Mouse (Mus musculus) kidney, postnatal 0 days (tissue): Measurements from ENCODE around the gene Stk33. TPM values are rescaled to one million over a fixed set of nuclear protein-coding genes. Genes with fewer than 3 reads are reported as not detected.

Experiments used
- ATAC-seq: fragments of 200-750 bp; cut with Nextera tagmentation; replicated peaks from 2 replicates; pipeline ENCODE4 v1.8.0; 2017; ENCODE audit warnings: low read depth, moderate number of reproducible peaks, moderate TSS enrichment, moderate library complexity; ENCODE audit not compliant: low FRiP score
- DNase-seq: peaks from one replicate; pipeline ENCODE4 v3.0.0-alpha.2; 2016; ENCODE audit warnings: low spot score
- H3K27ac ChIP-seq: fragments of 300-500 bp; sonication (generic); 2 replicates; pipeline ENCODE4 v1.5.1; 2014; ENCODE audit warnings: mild to moderate bottlenecking
- H3K27me3 ChIP-seq: fragments of 300-500 bp; sonication (generic); 2 replicates; pipeline ENCODE4 v1.6.1; 2014; ENCODE audit warnings: low read length, mixed read lengths; ENCODE audit not compliant: insufficient read depth
- H3K36me3 ChIP-seq: fragments of 300-500 bp; sonication (generic); 2 replicates; pipeline ENCODE4 v1.6.1; 2014; ENCODE audit warnings: low read length, mixed read lengths; ENCODE audit not compliant: insufficient read depth
- H3K4me1 ChIP-seq: fragments of 300-500 bp; sonication (generic); replicated peaks from 2 replicates; pipeline ENCODE4 v1.6.1; 2014; ENCODE audit warnings: antibody characterized with exemption, low read length, mixed read lengths; ENCODE audit not compliant: insufficient read depth
- H3K4me2 ChIP-seq: fragments of 300-500 bp; sonication (generic); 2 replicates; pipeline ENCODE4 v1.6.1; 2014; ENCODE audit warnings: mild to moderate bottlenecking, low read length, moderate library complexity, mixed read lengths
- H3K4me3 ChIP-seq: fragments of 300-500 bp; sonication (generic); replicated peaks from 2 replicates; pipeline ENCODE4 v1.5.1; 2014; ENCODE audit warnings: low read depth, low read length
- H3K9ac ChIP-seq: fragments of 300-500 bp; sonication (generic); 2 replicates; pipeline ENCODE4 v1.6.1; 2014; ENCODE audit warnings: low read depth, low read length
- H3K9me3 ChIP-seq: fragments of 300-500 bp; sonication (generic); replicated peaks from 2 replicates; pipeline ENCODE4 v1.6.1; 2016; ENCODE audit warnings: low read length, inconsistent platforms, mixed read lengths
- CTCF ChIP-seq: IDR thresholded peaks from 2 replicates; pipeline ENCODE4 v1.5.1; 2016; ENCODE audit warnings: antibody characterized with exemption, low read depth, mild to moderate bottlenecking, moderate library complexity
- WGBS: fragments of 180-500 bp; shearing (Covaris S2); extraction: QIAGEN DNeasy Blood & Tissue Kit; methylation state at CpG from one replicate; pipeline ENCODE4 v1.1.7; 2014; 5-methylcytosine and 5-hydroxymethylcytosine counted together
- polyA plus RNA-seq: library from polyadenylated mRNA; unstranded; fragments of >200 nt; fragmentation: Nextera tagmentation; extraction: Ambion mirVana; gene quantifications from 2 replicates; pipeline ENCODE4 v1.2.1, GENCODE M21; 2015

Gene Stk33
- polyA plus RNA-seq, 1 experiment from 2014 or later = 0.24 TPM

DNA sequence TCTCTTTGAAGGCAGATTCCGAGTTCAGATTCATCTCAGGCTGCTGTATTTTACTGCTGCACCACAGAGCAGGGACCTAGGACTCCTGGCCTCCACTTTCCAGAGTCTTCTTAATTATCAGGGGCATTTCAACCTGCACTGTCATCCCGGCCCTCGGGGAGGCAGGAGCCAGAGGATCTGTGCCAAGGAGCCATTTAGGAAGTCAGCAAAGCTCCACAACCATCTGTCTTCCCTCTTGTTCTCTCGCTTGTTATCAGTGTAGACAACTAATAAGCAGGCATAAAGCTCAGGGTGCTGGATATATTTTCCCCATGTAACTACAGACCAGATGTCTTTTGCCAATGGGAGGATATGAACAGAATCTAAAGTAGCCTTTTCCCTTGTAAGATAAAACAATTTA is 112.1 kb downstream of the Stk33 start:
- Histone ChIP-seq H3K9me3 (no peaks in the 10 kb centered on the region), H3K4me3 (no peak overlapping the region), H3K4me1 (no peaks in the 10 kb centered on the region), H3K27me3 (no peaks in the 10 kb centered on the region), H3K36me3 (no peaks in the 10 kb centered on the region), H3K9ac (no peak overlapping the region), H3K4me2 (no peak overlapping the region), H3K27ac (no peak overlapping the region)
- DNase-seq = no peak
- WGBS = 59% methylated on average over 4 of the region's 4 CpGs
- TF ChIP-seq CTCF = no peak
- ATAC-seq = no peak

GRCm38 (mm10) chr7:109325731-109326130 is 113.2 kb downstream of the Stk33 start:
- Histone ChIP-seq H3K9ac (no peak overlapping the region), H3K4me1 (no peaks in the 10 kb centered on the region), H3K4me3 (no peak overlapping the region), H3K27ac (no peak overlapping the region), H3K36me3 (no peaks in the 10 kb centered on the region), H3K9me3 (no peaks in the 10 kb centered on the region), H3K4me2 (no peak overlapping the region), H3K27me3 (no peaks in the 10 kb centered on the region)
- DNase-seq = no peak
- TF ChIP-seq CTCF = no peak
- WGBS = 87% methylated on average over 3 of the region's 3 CpGs
- no peak for ATAC-seq

DNA sequence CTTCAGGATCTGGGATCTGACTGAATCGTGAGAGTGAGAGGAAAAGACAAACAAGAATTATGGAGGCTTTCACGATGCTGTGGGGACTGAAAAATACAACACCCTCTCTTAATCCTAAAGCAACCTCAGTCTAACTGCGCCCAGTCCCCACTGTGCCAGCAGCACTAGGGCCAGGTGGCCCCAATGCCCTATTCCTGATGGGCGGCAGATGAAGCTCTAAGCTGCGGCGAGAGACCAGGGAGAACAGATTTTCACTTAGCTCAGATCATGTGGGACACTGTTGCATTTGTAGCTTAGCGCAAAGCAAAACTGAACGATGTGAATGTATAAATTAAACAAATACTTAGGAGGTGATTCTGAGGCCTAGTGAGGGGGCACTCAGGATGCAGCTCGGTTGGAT is 113.7 kb downstream of the Stk33 start:
- Histone ChIP-seq H3K4me3 (no peak overlapping the region), H3K27me3 (no peaks in the 10 kb centered on the region), H3K36me3 (no peaks in the 10 kb centered on the region), H3K4me1 (no peaks in the 10 kb centered on the region), H3K9ac (no peak overlapping the region), H3K9me3 (no peaks in the 10 kb centered on the region), H3K27ac (no peak overlapping the region), H3K4me2 (no peak overlapping the region)
- TF ChIP-seq CTCF = no peak
- DNase-seq (no peak), ATAC-seq (no peak)
- 76% methylated on average over 9 of the region's 9 CpGs for WGBS

DNA sequence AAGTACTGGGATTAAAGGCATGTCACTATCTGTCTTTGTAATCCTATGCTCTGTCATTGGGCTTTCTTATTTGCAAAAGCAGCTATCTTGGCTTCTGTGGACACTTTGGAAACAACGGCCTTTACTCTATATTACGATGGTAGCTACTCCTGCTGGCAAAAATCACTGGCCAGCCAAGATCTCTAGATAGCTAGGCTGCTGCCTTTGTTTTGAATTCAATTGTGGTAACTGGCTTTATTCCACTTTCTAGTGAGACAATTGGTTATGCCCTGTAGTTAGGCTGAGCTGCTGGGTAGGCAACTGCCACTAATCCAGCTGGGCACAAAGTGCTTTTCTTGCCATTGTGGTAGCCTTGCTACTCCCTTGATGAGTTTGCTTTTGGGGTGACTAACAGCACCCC is 129.4 kb downstream of the Stk33 start:
- no peak for TF ChIP-seq CTCF
- Histone ChIP-seq H3K36me3 (no peaks in the 10 kb centered on the region), H3K4me1 (no peaks in the 10 kb centered on the region), H3K9ac (no peak overlapping the region), H3K9me3 (no peaks in the 10 kb centered on the region), H3K4me3 (no peak overlapping the region), H3K4me2 (no peak overlapping the region), H3K27ac (no peak overlapping the region), H3K27me3 (no peaks in the 10 kb centered on the region)
- ATAC-seq (no peak), DNase-seq (no peak)
- 87% methylated on average over 2 of the region's 2 CpGs for WGBS

GRCm38 (mm10) chr7:109295807-109296206 is 143.1 kb downstream of the Stk33 start:
- DNase-seq (no peak), ATAC-seq (no peak)
- Histone ChIP-seq H3K27ac (no peak overlapping the region), H3K9me3 (no peaks in the 10 kb centered on the region), H3K4me1 (no peaks in the 10 kb centered on the region), H3K4me3 (no peak overlapping the region), H3K27me3 (no peaks in the 10 kb centered on the region), H3K4me2 (no peak overlapping the region), H3K36me3 (no peaks in the 10 kb centered on the region), H3K9ac (no peak overlapping the region)
- WGBS = 90% methylated on average over 3 of the region's 3 CpGs
- no peak for TF ChIP-seq CTCF

DNA sequence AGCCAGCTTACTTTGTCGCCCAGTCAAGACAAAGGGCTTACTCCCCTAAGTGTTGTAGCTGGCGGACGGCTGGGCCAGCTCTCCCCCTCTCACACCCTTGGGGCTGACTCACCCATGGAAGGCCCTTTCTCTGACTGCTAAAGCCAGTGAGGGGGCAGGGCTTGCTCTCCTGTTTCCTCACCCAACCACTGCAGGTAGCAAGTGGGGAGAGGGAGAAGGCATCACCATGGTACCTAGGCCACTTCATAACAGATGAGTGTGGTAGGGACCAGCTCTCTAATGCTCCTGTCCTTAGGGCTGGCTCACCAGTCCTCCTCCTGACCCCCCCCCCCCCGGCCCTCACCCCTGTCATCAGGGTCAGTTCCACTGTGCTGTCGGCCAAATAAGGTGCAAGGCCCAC is 143.5 kb downstream of the Stk33 start:
- Histone ChIP-seq H3K9me3 (no peaks in the 10 kb centered on the region), H3K9ac (no peak overlapping the region), H3K36me3 (no peaks in the 10 kb centered on the region), H3K4me3 (no peak overlapping the region), H3K27ac (no peak overlapping the region), H3K4me1 (no peaks in the 10 kb centered on the region), H3K27me3 (no peaks in the 10 kb centered on the region), H3K4me2 (no peak overlapping the region)
- ATAC-seq = no peak
- DNase-seq = no peak
- WGBS = 80% methylated on average over 5 of the region's 5 CpGs
- no peak for TF ChIP-seq CTCF

DNA sequence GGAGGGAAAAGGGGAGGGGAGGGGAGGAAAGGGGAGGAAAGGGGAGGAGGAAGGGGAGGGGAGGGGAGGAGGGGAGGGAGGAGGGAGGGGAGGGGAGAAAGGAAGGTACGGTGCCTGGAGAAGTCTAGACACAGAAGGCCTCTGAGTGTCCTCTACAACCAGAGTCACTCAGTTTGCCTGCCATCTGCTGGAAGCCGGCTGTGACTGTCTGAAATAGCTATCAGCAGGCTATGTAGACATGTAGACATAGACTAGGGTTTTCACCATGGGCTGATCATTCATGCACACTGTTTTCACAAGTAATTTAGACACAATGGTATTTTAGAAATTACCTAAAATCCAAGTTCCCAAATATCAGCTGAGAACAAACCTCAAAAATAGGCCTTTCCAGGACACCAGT is 148.4 kb downstream of the Stk33 start:
- no peak for ATAC-seq
- no peaks in the 10 kb centered on the region for H3K4me1 ChIP-seq
- DNase-seq = peak; percentile 19

More for the DNA sequence above, 148.4 kb downstream of the Stk33 start:
- H3K9me3 ChIP-seq = no peaks in the 10 kb centered on the region
- TF ChIP-seq CTCF = peak; percentile 52; the same call in 1 of the 2 replicates
- H3K36me3 ChIP-seq = no peaks in the 10 kb centered on the region
- no peak overlapping the region for H3K27ac ChIP-seq
- no peak overlapping the region for H3K4me2 ChIP-seq
- WGBS = 33% methylated on average over 2 of the region's 2 CpGs
- H3K4me3 ChIP-seq = no peak overlapping the region
- no peak overlapping the region for H3K9ac ChIP-seq
- no peaks in the 10 kb centered on the region for H3K27me3 ChIP-seq
